Mouse (Mus musculus) midbrain, embryonic 13.5 days (tissue): ENCODE measurements around the gene Gulp1. TPM values are rescaled to one million over a fixed set of nuclear protein-coding genes. Genes with fewer than 3 reads are reported as not detected.
A peak's percentile ranks its signal among the peaks of the same experiment; 100 is the strongest.

Source experiments
- ATAC-seq: fragments of 200-750 bp; cut with Nextera tagmentation; 2 replicates; pipeline ENCODE4 v1.8.0; 2017; ENCODE audit warnings: mild to moderate bottlenecking, moderate TSS enrichment, moderate library complexity
- H3K27ac ChIP-seq: fragments of 300-500 bp; sonication (generic); 2 replicates; pipeline ENCODE4 v1.5.1; 2015; ENCODE audit warnings: inconsistent platforms, mild to moderate bottlenecking, moderate library complexity
- H3K27me3 ChIP-seq: fragments of 300-500 bp; sonication (generic); 2 replicates; pipeline ENCODE4 v1.6.1; 2015; ENCODE audit warnings: mild to moderate bottlenecking, inconsistent platforms
- H3K36me3 ChIP-seq: fragments of 300-500 bp; sonication (generic); 2 replicates; pipeline ENCODE4 v1.6.1; 2015; ENCODE audit warnings: mild to moderate bottlenecking, inconsistent platforms
- H3K4me1 ChIP-seq: fragments of 300-500 bp; sonication (generic); replicated peaks from 2 replicates; pipeline ENCODE4 v1.6.1; 2015; ENCODE audit warnings: inconsistent platforms
- H3K4me2 ChIP-seq: fragments of 300-500 bp; sonication (generic); replicated peaks from 2 replicates; pipeline ENCODE4 v1.6.1; 2015; ENCODE audit warnings: moderate library complexity, mild to moderate bottlenecking, inconsistent platforms
- H3K4me3 ChIP-seq: fragments of 300-500 bp; sonication (generic); replicated peaks from 2 replicates; pipeline ENCODE4 v1.5.1; 2015; ENCODE audit warnings: mild to moderate bottlenecking, inconsistent platforms
- H3K9ac ChIP-seq: fragments of 300-500 bp; sonication (generic); replicated peaks from 2 replicates; pipeline ENCODE4 v1.6.1; 2015; ENCODE audit warnings: mild to moderate bottlenecking, inconsistent platforms
- H3K9me3 ChIP-seq: fragments of 300-500 bp; sonication (generic); 2 replicates; pipeline ENCODE4 v1.6.1; 2016; ENCODE audit warnings: mild to moderate bottlenecking, inconsistent platforms
- WGBS: fragments of 180-500 bp; shearing (Covaris S2); methylation state at CpG from one replicate; pipeline ENCODE4 v1.1.7; 2015; 5-methylcytosine and 5-hydroxymethylcytosine counted together
- polyA plus RNA-seq: library from polyadenylated mRNA; unstranded; fragments of >200 nt; fragmentation: Nextera tagmentation; extraction: Ambion mirVana; gene quantifications from 2 replicates; pipeline ENCODE4 v1.2.1, GENCODE M21; 2015

The Gulp1 gene
- polyA plus RNA-seq, 1 experiment from 2014 or later = 9.9 TPM

DNA sequence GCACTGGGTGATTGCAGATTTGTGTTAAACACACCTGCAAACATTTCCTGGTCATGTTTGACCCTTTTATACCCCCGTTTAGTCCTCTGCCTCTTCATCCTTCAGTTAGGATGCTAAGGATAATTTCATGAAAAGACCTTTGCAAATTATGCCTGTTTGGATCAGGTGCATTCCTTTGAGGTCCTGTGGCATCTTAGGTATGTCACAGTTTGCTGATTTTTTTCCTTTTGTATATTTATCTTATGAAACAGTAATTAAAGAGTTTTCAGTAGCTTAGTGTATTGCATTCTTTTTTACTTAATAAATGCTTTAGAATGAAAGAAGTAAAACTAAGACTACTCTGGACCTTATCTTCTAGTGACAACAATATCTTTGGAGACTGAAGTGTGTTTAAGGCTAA lies 41.8 kb downstream of the Gulp1 start:
- Histone ChIP-seq H3K4me1 (peaks cover 4% of the 10 kb centered on the region), H3K9me3 (no peaks in the 10 kb centered on the region), H3K4me3 (no peak overlapping the region), H3K27me3 (no peaks in the 10 kb centered on the region), H3K9ac (no peak overlapping the region), H3K36me3 (no peaks in the 10 kb centered on the region), H3K4me2 (no peak overlapping the region), H3K27ac (no peak overlapping the region)
- no peak for ATAC-seq
- 94% methylated on average over 1 of the region's 1 CpGs for WGBS

DNA sequence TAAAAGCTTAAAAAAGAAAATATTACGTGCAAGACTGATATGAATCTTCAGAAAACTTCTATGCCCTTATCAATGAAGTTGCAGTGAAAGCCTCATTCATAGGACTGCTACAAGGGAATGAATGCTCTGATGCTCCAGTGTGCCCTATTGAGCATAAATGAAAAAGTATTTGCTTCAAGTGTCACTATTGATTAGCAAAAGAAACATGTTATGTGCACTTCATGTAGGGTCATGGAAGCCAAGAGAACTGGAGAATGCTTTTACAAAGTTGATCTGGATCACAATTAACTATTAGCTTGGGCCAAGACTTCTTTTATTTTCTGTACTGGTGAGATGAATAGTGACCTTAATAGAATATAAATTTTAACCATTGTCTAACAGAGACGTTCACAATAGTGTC lies 47.0 kb downstream of the Gulp1 start:
- no peaks in the 10 kb centered on the region for H3K27me3 ChIP-seq
- no peak overlapping the region for H3K9ac ChIP-seq
- ATAC-seq = no peak
- no peaks in the 10 kb centered on the region for H3K4me1 ChIP-seq
- no peak overlapping the region for H3K4me2 ChIP-seq
- H3K36me3 ChIP-seq = no peaks in the 10 kb centered on the region
- 82% methylated on average over 2 of the region's 2 CpGs for WGBS
- no peak overlapping the region for H3K4me3 ChIP-seq
- no peak overlapping the region for H3K27ac ChIP-seq
- no peaks in the 10 kb centered on the region for H3K9me3 ChIP-seq

GRCm38 (mm10) chr1:44613294-44614041 lies 62.2 kb downstream of the Gulp1 start:
- no peak overlapping the region for H3K9ac ChIP-seq
- no peak overlapping the region for H3K4me3 ChIP-seq
- H3K4me1 ChIP-seq = no peaks in the 10 kb centered on the region
- ATAC-seq = 0 out of 2 replicates have a peak, but pooled peaks have one; percentile 30
- 38% methylated on average over 2 of the region's 2 CpGs for WGBS
- H3K36me3 ChIP-seq = no peaks in the 10 kb centered on the region
- H3K9me3 ChIP-seq = no peaks in the 10 kb centered on the region
- H3K27ac ChIP-seq = no peak overlapping the region
- no peak overlapping the region for H3K4me2 ChIP-seq
- no peaks in the 10 kb centered on the region for H3K27me3 ChIP-seq

DNA sequence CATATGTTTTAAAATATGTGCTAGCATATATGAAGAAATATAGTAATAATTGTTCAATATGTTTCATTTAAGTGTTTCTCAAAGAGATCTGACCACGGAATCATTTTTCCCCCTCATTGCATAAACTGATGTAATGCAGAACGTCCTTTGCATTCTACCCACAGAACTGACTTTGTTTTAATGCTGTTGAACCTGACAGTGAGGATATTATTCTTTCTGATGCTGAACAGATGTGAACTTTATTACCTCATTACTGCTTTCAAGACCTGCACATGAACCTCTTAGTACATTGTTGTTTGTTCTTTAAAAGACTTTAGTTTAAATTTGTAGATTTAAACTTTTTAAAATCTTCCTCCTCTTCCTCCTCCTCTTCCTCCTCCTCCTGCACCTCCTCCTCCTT lies 67.4 kb downstream of the Gulp1 start:
- Histone ChIP-seq H3K27ac (no peak overlapping the region), H3K9ac (no peak overlapping the region), H3K36me3 (no peaks in the 10 kb centered on the region), H3K4me3 (no peak overlapping the region), H3K4me2 (no peak overlapping the region), H3K9me3 (no peaks in the 10 kb centered on the region), H3K4me1 (no peaks in the 10 kb centered on the region), H3K27me3 (no peaks in the 10 kb centered on the region)
- no peak for ATAC-seq
- WGBS = 87% methylated on average over 2 of the region's 2 CpGs

DNA sequence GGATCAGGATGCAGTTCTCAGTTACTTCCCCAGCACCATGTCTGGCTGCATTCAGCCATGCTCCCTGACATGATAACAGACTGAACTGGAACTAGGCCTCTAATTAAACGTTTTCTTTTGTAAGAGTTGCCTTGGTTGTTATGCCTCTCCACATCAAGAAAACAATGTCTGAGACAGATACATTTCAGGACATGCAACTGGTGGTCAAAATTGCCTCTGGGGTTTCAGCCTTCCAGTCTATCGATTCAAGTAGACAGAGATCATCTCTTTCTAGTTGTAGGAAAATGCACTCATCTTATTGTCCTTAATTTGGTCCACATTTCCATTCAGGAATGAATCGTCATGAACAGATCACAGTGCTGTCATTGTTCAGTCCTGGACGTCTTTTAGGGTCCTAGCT lies 83.2 kb downstream of the Gulp1 start:
- Histone ChIP-seq H3K36me3 (no peaks in the 10 kb centered on the region), H3K4me3 (no peak overlapping the region), H3K27me3 (no peaks in the 10 kb centered on the region), H3K4me2 (no peak overlapping the region), H3K4me1 (no peaks in the 10 kb centered on the region), H3K27ac (no peak overlapping the region), H3K9ac (no peak overlapping the region), H3K9me3 (no peaks in the 10 kb centered on the region)
- WGBS = 53% methylated on average over 4 of the region's 4 CpGs
- no peak for ATAC-seq

DNA sequence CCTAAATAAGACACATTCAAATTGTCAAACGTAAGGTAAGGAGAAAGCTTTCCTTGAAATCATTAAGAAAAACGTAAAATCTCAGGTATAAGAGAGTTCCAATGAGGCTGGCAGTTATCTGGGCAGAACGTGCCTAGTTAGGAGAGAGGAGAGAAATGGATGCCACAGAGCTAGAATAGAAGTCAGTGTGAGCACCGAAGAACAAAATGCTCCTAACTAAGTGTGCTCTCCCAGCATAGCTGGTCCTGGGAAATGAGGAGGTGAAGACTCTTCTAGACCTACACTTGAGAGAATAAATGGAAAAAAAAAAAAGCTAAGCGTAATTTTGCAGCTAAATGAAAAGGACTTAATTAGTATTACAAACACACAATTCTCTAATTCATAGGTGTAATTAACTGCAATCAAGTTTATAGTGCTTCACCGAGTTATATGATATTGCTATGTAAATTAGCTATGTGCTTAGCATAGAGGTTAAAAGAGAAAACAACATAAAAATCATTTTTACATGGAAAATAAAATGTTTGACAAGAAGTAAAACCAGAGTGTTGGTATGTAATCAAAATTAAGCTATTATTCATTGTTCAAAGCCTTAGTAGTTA lies 94.5 kb downstream of the Gulp1 start:
- Histone ChIP-seq H3K9ac (no peak overlapping the region), H3K27ac (no peak overlapping the region), H3K4me3 (no peak overlapping the region), H3K4me2 (no peak overlapping the region), H3K4me1 (no peaks in the 10 kb centered on the region), H3K36me3 (no peaks in the 10 kb centered on the region), H3K9me3 (no peaks in the 10 kb centered on the region), H3K27me3 (no peaks in the 10 kb centered on the region)
- WGBS = 91% methylated on average over 6 of the region's 6 CpGs
- no peak for ATAC-seq

- peaks cover 3% of the 10 kb centered on the region; the same call in 1 of the 2 replicates for H3K4me1 ChIP-seq
- 80% methylated on average over 3 of the region's 3 CpGs for WGBS
- H3K4me3 ChIP-seq = no peak overlapping the region
- no peak for ATAC-seq
- no peaks in the 10 kb centered on the region for H3K27me3 ChIP-seq
- H3K36me3 ChIP-seq = no peaks in the 10 kb centered on the region
- H3K9me3 ChIP-seq = no peaks in the 10 kb centered on the region
- H3K4me2 ChIP-seq = no peak overlapping the region
- no peak overlapping the region for H3K9ac ChIP-seq
- H3K27ac ChIP-seq = no peak overlapping the region
Observed at GRCm38 (mm10) chr1:44678974-44679373, 127.7 kb downstream of the Gulp1 start.

GRCm38 (mm10) chr1:44679415-44679814 lies 128.1 kb downstream of the Gulp1 start:
- no peak overlapping the region for H3K4me3 ChIP-seq
- no peak overlapping the region for H3K9ac ChIP-seq
- H3K4me1 ChIP-seq = peaks cover 3% of the 10 kb centered on the region; the same call in 1 of the 2 replicates
- no peak overlapping the region for H3K27ac ChIP-seq
- no peaks in the 10 kb centered on the region for H3K36me3 ChIP-seq
- 80% methylated on average over 3 of the region's 3 CpGs for WGBS
- H3K27me3 ChIP-seq = no peaks in the 10 kb centered on the region
- no peak for ATAC-seq
- H3K4me2 ChIP-seq = no peak overlapping the region
- no peaks in the 10 kb centered on the region for H3K9me3 ChIP-seq

DNA sequence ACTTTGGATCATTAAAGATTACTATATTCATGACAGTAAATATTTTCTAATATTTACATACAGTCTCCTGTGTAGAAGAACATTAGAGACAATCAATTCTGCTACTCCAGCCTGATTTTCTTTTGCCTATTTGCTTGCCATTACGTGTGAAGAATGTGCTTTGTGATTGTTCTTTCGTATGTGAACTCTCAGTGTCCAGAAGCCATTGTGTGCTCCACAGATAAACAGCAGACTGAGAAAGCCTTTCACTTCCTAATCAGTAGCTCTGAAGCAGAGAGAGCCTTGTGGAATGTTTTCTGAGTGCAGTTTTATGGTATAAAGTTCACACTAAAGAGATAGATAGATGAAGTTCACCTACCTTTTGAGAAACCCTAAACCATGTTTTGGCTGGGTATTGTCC lies 131.2 kb downstream of the Gulp1 start:
- no peak overlapping the region for H3K4me3 ChIP-seq
- no peak overlapping the region for H3K9ac ChIP-seq
- no peaks in the 10 kb centered on the region for H3K36me3 ChIP-seq
- no peaks in the 10 kb centered on the region for H3K27me3 ChIP-seq
- H3K4me2 ChIP-seq = no peak overlapping the region
- no peaks in the 10 kb centered on the region for H3K9me3 ChIP-seq
- ATAC-seq = no peak
- peaks cover 3% of the 10 kb centered on the region; the same call in 1 of the 2 replicates for H3K4me1 ChIP-seq
- no peak overlapping the region for H3K27ac ChIP-seq
- WGBS = 4% methylated on average over 2 of the region's 2 CpGs

- peak; percentile 37; the same call in 1 of the 2 replicates for ATAC-seq
- H3K4me1 ChIP-seq = peaks cover 3% of the 10 kb centered on the region; the same call in 1 of the 2 replicates
- no peak overlapping the region for H3K4me2 ChIP-seq
- no peaks in the 10 kb centered on the region for H3K36me3 ChIP-seq
- WGBS = 51% methylated on average over 6 of the region's 6 CpGs
- H3K27me3 ChIP-seq = no peaks in the 10 kb centered on the region
- no peak overlapping the region for H3K4me3 ChIP-seq
- H3K9ac ChIP-seq = no peak overlapping the region
- H3K9me3 ChIP-seq = no peaks in the 10 kb centered on the region
- H3K27ac ChIP-seq = no peak overlapping the region
Observed at GRCm38 (mm10) chr1:44683723-44684122, 132.4 kb downstream of the Gulp1 start.

- WGBS = 53% methylated on average over 4 of the region's 4 CpGs
- Histone ChIP-seq H3K36me3 (no peaks in the 10 kb centered on the region), H3K4me3 (no peak overlapping the region), H3K9ac (no peak overlapping the region), H3K4me1 (peaks cover 5% of the 10 kb centered on the region; the same call in 1 of the 2 replicates), H3K27ac (no peak overlapping the region), H3K4me2 (no peak overlapping the region), H3K9me3 (no peaks in the 10 kb centered on the region), H3K27me3 (no peaks in the 10 kb centered on the region)
- ATAC-seq = 0 out of 2 replicates have a peak, but pooled peaks have one; percentile 37
Observed at GRCm38 (mm10) chr1:44720785-44721410, 169.6 kb downstream of the Gulp1 start.

DNA sequence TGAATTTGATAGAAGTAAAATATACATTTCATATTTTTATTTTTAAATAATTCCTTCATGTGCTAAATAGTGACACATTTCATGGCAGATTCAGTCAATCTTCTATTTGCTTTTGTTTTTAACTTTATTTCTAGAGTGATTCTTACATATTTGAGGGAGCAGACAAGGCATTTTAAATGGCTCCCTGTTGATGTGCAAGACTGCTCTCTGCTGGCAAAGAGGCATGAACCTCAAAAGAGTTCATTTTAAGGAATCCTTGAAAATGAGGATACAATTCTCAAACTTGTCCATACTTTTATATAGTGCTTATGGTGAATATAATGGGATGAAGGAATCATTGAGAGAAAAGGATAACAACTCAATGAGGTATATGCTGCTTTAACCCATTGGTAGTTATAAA lies 189.9 kb downstream of the Gulp1 start:
- no peak overlapping the region for H3K4me2 ChIP-seq
- H3K4me1 ChIP-seq = no peaks in the 10 kb centered on the region
- ATAC-seq = no peak
- no peaks in the 10 kb centered on the region for H3K36me3 ChIP-seq
- H3K27me3 ChIP-seq = no peaks in the 10 kb centered on the region
- H3K9ac ChIP-seq = no peak overlapping the region
- H3K4me3 ChIP-seq = no peak overlapping the region
- no peaks in the 10 kb centered on the region for H3K9me3 ChIP-seq
- H3K27ac ChIP-seq = no peak overlapping the region
